In the genomic region with DNA sequence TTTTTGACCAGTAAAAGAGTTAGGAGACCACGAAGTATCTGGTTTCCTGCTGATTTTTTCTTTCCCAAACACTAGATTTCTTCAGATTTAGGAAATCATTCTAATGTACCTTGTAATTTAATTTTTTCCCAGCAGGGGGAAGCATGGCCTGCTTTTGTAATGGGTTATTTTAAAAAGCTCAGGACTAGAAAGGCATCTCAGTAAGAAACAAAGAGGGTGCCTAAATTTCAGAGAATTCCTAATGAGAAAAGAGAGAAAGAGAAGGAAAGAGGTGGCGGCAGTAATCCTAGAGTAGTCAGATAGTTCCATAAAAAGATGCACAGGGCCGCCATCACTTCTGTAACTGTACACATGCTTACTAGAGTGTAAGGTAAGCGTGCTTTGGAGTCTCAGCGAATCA, we compare ENCODE assay signal across 9 mouse cellular contexts. TPM values are rescaled to one million over a fixed set of nuclear protein-coding genes. Genes with fewer than 3 reads are reported as not detected.
DNase-seq lines count a peak whose midpoint lies in the region; ATAC-seq and TF ChIP-seq lines count a peak whose summit lies in the region.
"Had no signal": no experiment of that assay in that cellular context is flagged by ENCODE, and none has a peak within 500 bp of the region (broad histone marks: within the 10 kb centered on the region; RNA-seq: fewer than 3 reads in every experiment).

No protein-coding gene starts in this region.

- peak; percentile 41 to 67 for DNase-seq in cerebellum, postnatal 14 days
- no peak for DNase-seq in cerebellum, adult 11 months
- DNase-seq in lung, embryonic 14.5 days = peak; percentile 85
- DNase-seq in lung, adult 2 months = no peak
- DNase-seq in hindbrain, postnatal 0 days (ENCODE audit: low spot score) = peak; percentile 85
- DNase-seq in retina, embryonic 14.5 days (ENCODE audit: low spot score) = peak; percentile 83
- no peak for DNase-seq in gastrocnemius, postnatal 36 days
- DNase-seq in yolk sac, embryonic 10.5 days (ENCODE audit: low spot score) = no peak

- no peaks in the 10 kb centered on the region for H3K36me3 ChIP-seq in lung, embryonic 14.5 days (ENCODE audit: insufficient read depth)
- H3K36me3 ChIP-seq in hindbrain, postnatal 0 days (ENCODE audit: insufficient read depth, low read length) = no peaks in the 10 kb centered on the region
- H3K36me3 ChIP-seq: liver, embryonic 15.5 days had no signal

- intact Hi-C loops in gastrocnemius, postnatal 36 days (cut with DNase I) = no loop called here

- H3K9me3 ChIP-seq in lung, embryonic 14.5 days (ENCODE audit: low read depth, low read length) = no peaks in the 10 kb centered on the region
- no peaks in the 10 kb centered on the region for H3K9me3 ChIP-seq in hindbrain, postnatal 0 days (ENCODE audit: low read length)
- H3K9me3 ChIP-seq: liver, embryonic 15.5 days had no signal

- ATAC-seq in lung, embryonic 14.5 days (ENCODE audit: insufficient read depth) = no peak
- ATAC-seq in hindbrain, postnatal 0 days = no peak

- no peak overlapping the region for H3K4me2 ChIP-seq in lung, embryonic 14.5 days
- peak overlapping the region; percentile 70 for H3K4me2 ChIP-seq in hindbrain, postnatal 0 days (ENCODE audit: low read depth, low read length)
- H3K4me2 ChIP-seq: liver, embryonic 15.5 days had no signal

- no peak overlapping the region for H3K4me3 ChIP-seq in lung, embryonic 14.5 days (ENCODE audit: low read depth, low read length)
- no peak overlapping the region for H3K4me3 ChIP-seq in lung, adult 2 months (replicated peaks; ENCODE audit: extremely low read depth, low read depth, low read length)
- H3K4me3 ChIP-seq in hindbrain, postnatal 0 days (ENCODE audit: low read length) = peak overlapping the region; percentile 70
- H3K4me3 ChIP-seq: liver, embryonic 15.5 days had no signal

- no peak for TF ChIP-seq POLR2A in lung, adult 2 months (IDR thresholded peaks at IDR 0.05; ENCODE audit: borderline replicate concordance, extremely low read depth, low read depth, low read length)

- no peak overlapping the region for H3K9ac ChIP-seq in lung, embryonic 14.5 days
- peak overlapping the region; percentile 35; the same call in 1 of the 2 replicates for H3K9ac ChIP-seq in hindbrain, postnatal 0 days (replicated peaks; ENCODE audit: low read length)
- H3K9ac ChIP-seq: liver, embryonic 15.5 days had no signal

- peaks cover 19% of the 10 kb centered on the region for H3K27me3 ChIP-seq in lung, embryonic 14.5 days (ENCODE audit: insufficient read depth, low read length)
- H3K27me3 ChIP-seq in hindbrain, postnatal 0 days (ENCODE audit: insufficient read depth, low read length) = no peaks in the 10 kb centered on the region

- peak; percentile 51 for TF ChIP-seq CTCF in lung, embryonic 14.5 days (IDR thresholded peaks at IDR 0.05; ENCODE audit: low read depth)
- TF ChIP-seq CTCF in lung, adult 2 months (IDR thresholded peaks at IDR 0.05; ENCODE audit: insufficient read depth, low read length) = no peak
- peak; percentile 70 for TF ChIP-seq CTCF in hindbrain, postnatal 0 days (IDR thresholded peaks at IDR 0.05; ENCODE audit: low read depth)

- no peaks in the 10 kb centered on the region for H3K4me1 ChIP-seq in lung, embryonic 14.5 days (ENCODE audit: insufficient read depth)
- no peaks in the 10 kb centered on the region for H3K4me1 ChIP-seq in lung, adult 2 months (ENCODE audit: control insufficient read depth, insufficient read depth, low read length)
- 0 out of 2 replicates have a peak, but pooled peaks cover 3% of the 10 kb centered on the region for H3K4me1 ChIP-seq in hindbrain, postnatal 0 days (ENCODE audit: insufficient read depth, low read length)
- H3K4me1 ChIP-seq: liver, embryonic 15.5 days had no signal

- WGBS in lung, embryonic 14.5 days = 56% methylated on average over 5 of the region's 5 CpGs
- WGBS in lung, adult 2 months = 60% methylated on average over 5 of the region's 5 CpGs
- 38% methylated on average over 5 of the region's 5 CpGs for WGBS in hindbrain, postnatal 0 days

- no peak overlapping the region for H3K27ac ChIP-seq in lung, embryonic 14.5 days (ENCODE audit: low read depth)
- H3K27ac ChIP-seq in hindbrain, postnatal 0 days = peak overlapping the region; percentile 36; the same call in 1 of the 2 replicates
- H3K27ac ChIP-seq: liver, embryonic 15.5 days had no signal

RNA-seq across cellular contexts. Expression of a gene that starts 2.1 kb away (rescaled TPM):
- polyA plus RNA-seq in lung, embryonic 14.5 days (2014; fragmentation: Nextera tagmentation; extraction: Ambion mirVana) = 1.0 and 1.7 TPM in 2 replicates
- polyA plus RNA-seq in lung, adult 2 months (2012; rRNA removed) = not detected in 2 replicates
- 19.6 and 26.0 TPM in 2 replicates for total RNA-seq in hindbrain, postnatal 0 days (2014; rRNA removed)
- polyA plus RNA-seq in hindbrain, postnatal 0 days (2015; fragmentation: Nextera tagmentation; extraction: Ambion mirVana) = 31.7 and 32.0 TPM in 2 replicates
- not detected for total RNA-seq in gastrocnemius, postnatal 36 days (2021)

Comparison
In these comparisons a context has a peak if more than half of its experiments do, and no peak if none do; other contexts are left out.
1. DNase-seq: peak in cerebellum, postnatal 14 days (2 of 2), lung, embryonic 14.5 days (single experiment), hindbrain, postnatal 0 days (single experiment) and retina, embryonic 14.5 days (single experiment); none in cerebellum, adult 11 months (single experiment), lung, adult 2 months (single experiment), gastrocnemius, postnatal 36 days (0 of 2) and yolk sac, embryonic 10.5 days (single experiment).
2. RNA of a gene that starts 2.1 kb away (polyA plus RNA-seq): 31.7 to 32.0 TPM in hindbrain, postnatal 0 days; 1.0 to 1.7 TPM in lung, embryonic 14.5 days and not detected in lung, adult 2 months; every median in the first group is over 10 times any median in the second.